Mouse (Mus musculus) lung, adult 2 months (tissue): Measurements from ENCODE around the gene Ankle1.

Source experiments
- CTCF ChIP-seq: fragments of 200-500 bp; IDR thresholded peaks from 2 replicates; pipeline ENCODE4 v1.5.1; 2011; ENCODE audit warnings: mild to moderate bottlenecking, low read length, control low read depth; ENCODE audit not compliant: insufficient read depth
- POLR2A ChIP-seq: fragments of 200-500 bp; IDR thresholded peaks from 2 replicates; pipeline ENCODE4 v1.6.1; 2011; ENCODE audit warnings: low read depth, mild to moderate bottlenecking, control low read depth, low read length, borderline replicate concordance; ENCODE audit errors: extremely low read depth

DNA sequence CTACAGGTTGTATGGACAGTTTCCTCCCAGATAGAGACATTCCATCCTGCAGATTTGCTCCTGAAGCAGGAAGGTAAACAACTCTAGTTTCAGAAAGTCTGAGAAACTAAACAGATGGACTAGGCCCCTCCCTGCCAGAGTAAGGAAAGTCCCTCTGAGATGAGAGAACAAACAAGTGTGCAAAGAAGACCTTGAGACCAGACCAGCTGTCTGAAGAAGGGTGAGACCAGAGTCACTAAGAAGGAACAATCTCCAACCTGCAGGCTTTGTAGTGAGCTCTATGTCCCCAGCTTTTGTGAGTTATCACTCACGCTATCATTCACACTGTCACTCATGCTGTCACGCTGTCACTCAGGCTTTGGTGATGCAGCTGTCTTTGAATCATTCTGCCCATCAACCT is 14.1 kb upstream of the Ankle1 start:
- no peak for TF ChIP-seq POLR2A
- no peak for TF ChIP-seq CTCF
